Mouse (Mus musculus) midbrain, embryonic 15.5 days (tissue): ENCODE results near the gene Mfsd6. TPM values are rescaled to one million over a fixed set of nuclear protein-coding genes. Genes with fewer than 3 reads are reported as not detected.

Experiments
- ATAC-seq: fragments of 200-750 bp; cut with Nextera tagmentation; replicated peaks from 2 replicates; pipeline ENCODE4 v1.8.0; 2017; ENCODE audit warnings: moderate TSS enrichment
- H3K27ac ChIP-seq: fragments of 300-500 bp; sonication (generic); 2 replicates; pipeline ENCODE4 v1.5.1; 2015; ENCODE audit warnings: mild to moderate bottlenecking, inconsistent platforms
- H3K27me3 ChIP-seq: fragments of 300-500 bp; sonication (generic); replicated peaks from 2 replicates; pipeline ENCODE4 v1.6.1; 2015; ENCODE audit warnings: inconsistent platforms
- H3K36me3 ChIP-seq: fragments of 300-500 bp; sonication (generic); replicated peaks from 2 replicates; pipeline ENCODE4 v1.6.1; 2015; ENCODE audit warnings: inconsistent platforms
- H3K4me1 ChIP-seq: fragments of 300-500 bp; sonication (generic); 2 replicates; pipeline ENCODE4 v1.6.1; 2015; ENCODE audit warnings: inconsistent platforms
- H3K4me2 ChIP-seq: fragments of 300-500 bp; sonication (generic); 2 replicates; pipeline ENCODE4 v1.6.1; 2015; ENCODE audit warnings: inconsistent platforms, mild to moderate bottlenecking, moderate library complexity
- H3K4me3 ChIP-seq: fragments of 300-500 bp; sonication (generic); 2 replicates; pipeline ENCODE4 v1.5.1; 2015; ENCODE audit warnings: mild to moderate bottlenecking, inconsistent platforms
- H3K9ac ChIP-seq: fragments of 300-500 bp; sonication (generic); 2 replicates; pipeline ENCODE4 v1.6.1; 2015; ENCODE audit warnings: mild to moderate bottlenecking, inconsistent platforms
- H3K9me3 ChIP-seq: fragments of 300-500 bp; sonication (generic); 2 replicates; pipeline ENCODE4 v1.6.1; 2016; ENCODE audit warnings: inconsistent platforms
- WGBS: fragments of 180-500 bp; shearing (Covaris S2); methylation state at CpG from one replicate; pipeline ENCODE4 v1.1.7; 2015; ENCODE audit warnings: mixed read lengths; 5-methylcytosine and 5-hydroxymethylcytosine counted together
- polyA plus RNA-seq: library from polyadenylated mRNA; unstranded; fragments of >200 nt; fragmentation: Nextera tagmentation; extraction: Ambion mirVana; gene quantifications from 2 replicates; pipeline ENCODE4 v1.2.1, GENCODE M21; 2015

Gene Mfsd6
- polyA plus RNA-seq, 1 experiment from 2014 or later, result 11.6 TPM

- no peak overlapping the region for H3K9ac ChIP-seq
- H3K4me2 ChIP-seq, result no peak overlapping the region
- WGBS, result 83% methylated on average over 4 of the region's 4 CpGs
- no peak for ATAC-seq
- 0 out of 2 replicates have a peak, but pooled peaks cover 3% of the 10 kb centered on the region for H3K36me3 ChIP-seq
- H3K9me3 ChIP-seq, result no peaks in the 10 kb centered on the region
- H3K4me3 ChIP-seq, result no peak overlapping the region
- H3K27me3 ChIP-seq, result no peaks in the 10 kb centered on the region
- no peaks in the 10 kb centered on the region for H3K4me1 ChIP-seq
- no peak overlapping the region for H3K27ac ChIP-seq
Observed at GRCm38 (mm10) chr1:52655153-52655552, 72.1 kb downstream of the Mfsd6 start.

GRCm38 (mm10) chr1:52653366-52653765 lies 73.9 kb downstream of the Mfsd6 start:
- ATAC-seq, result no peak
- Histone ChIP-seq H3K36me3 (0 out of 2 replicates have a peak, but pooled peaks cover 3% of the 10 kb centered on the region), H3K4me1 (no peaks in the 10 kb centered on the region), H3K27me3 (no peaks in the 10 kb centered on the region), H3K9me3 (no peaks in the 10 kb centered on the region), H3K9ac (no peak overlapping the region), H3K4me3 (no peak overlapping the region), H3K27ac (no peak overlapping the region), H3K4me2 (no peak overlapping the region)
- WGBS, result 91% methylated on average over 1 of the region's 1 CpGs

- no peaks in the 10 kb centered on the region for H3K4me1 ChIP-seq
- no peak overlapping the region for H3K9ac ChIP-seq
- H3K4me3 ChIP-seq, result no peak overlapping the region
- H3K9me3 ChIP-seq, result no peaks in the 10 kb centered on the region
- no peak overlapping the region for H3K27ac ChIP-seq
- 84% methylated on average over 3 of the region's 3 CpGs for WGBS
- H3K36me3 ChIP-seq, result no peaks in the 10 kb centered on the region
- no peaks in the 10 kb centered on the region for H3K27me3 ChIP-seq
- H3K4me2 ChIP-seq, result no peak overlapping the region
- ATAC-seq, result no peak
Observed at GRCm38 (mm10) chr1:52652601-52653253, 74.5 kb downstream of the Mfsd6 start.

- H3K27ac ChIP-seq, result no peak overlapping the region
- H3K27me3 ChIP-seq, result no peaks in the 10 kb centered on the region
- H3K4me1 ChIP-seq, result no peaks in the 10 kb centered on the region
- no peak overlapping the region for H3K4me3 ChIP-seq
- H3K9me3 ChIP-seq, result no peaks in the 10 kb centered on the region
- H3K4me2 ChIP-seq, result no peak overlapping the region
- no peak for ATAC-seq
- no peak overlapping the region for H3K9ac ChIP-seq
- 89% methylated on average over 5 of the region's 5 CpGs for WGBS
- 0 out of 2 replicates have a peak, but pooled peaks cover 7% of the 10 kb centered on the region for H3K36me3 ChIP-seq
Observed at GRCm38 (mm10) chr1:52650066-52650465, 77.2 kb downstream of the Mfsd6 start.

GRCm38 (mm10) chr1:52648153-52649027 lies 78.9 kb downstream of the Mfsd6 start:
- no peak overlapping the region for H3K9ac ChIP-seq
- 81% methylated on average over 11 of the region's 11 CpGs for WGBS
- H3K36me3 ChIP-seq, result 0 out of 2 replicates have a peak, but pooled peaks cover 7% of the 10 kb centered on the region
- H3K27ac ChIP-seq, result no peak overlapping the region
- no peak overlapping the region for H3K4me2 ChIP-seq
- peak; percentile 91 for ATAC-seq
- H3K4me3 ChIP-seq, result no peak overlapping the region
- no peaks in the 10 kb centered on the region for H3K9me3 ChIP-seq
- H3K27me3 ChIP-seq, result no peaks in the 10 kb centered on the region
- no peaks in the 10 kb centered on the region for H3K4me1 ChIP-seq

- H3K36me3 ChIP-seq, result peaks cover 9% of the 10 kb centered on the region
- H3K9me3 ChIP-seq, result no peaks in the 10 kb centered on the region
- no peak overlapping the region for H3K4me3 ChIP-seq
- no peaks in the 10 kb centered on the region for H3K4me1 ChIP-seq
- H3K4me2 ChIP-seq, result no peak overlapping the region
- WGBS, result 96% methylated on average over 4 of the region's 4 CpGs
- H3K9ac ChIP-seq, result no peak overlapping the region
- no peaks in the 10 kb centered on the region for H3K27me3 ChIP-seq
- no peak overlapping the region for H3K27ac ChIP-seq
- no peak for ATAC-seq
Observed at GRCm38 (mm10) chr1:52640736-52641135, 86.5 kb downstream of the Mfsd6 start.

- no peaks in the 10 kb centered on the region for H3K4me1 ChIP-seq
- no peaks in the 10 kb centered on the region for H3K27me3 ChIP-seq
- no peak overlapping the region for H3K9ac ChIP-seq
- WGBS, result 89% methylated on average over 6 of the region's 6 CpGs
- H3K36me3 ChIP-seq, result peaks cover 9% of the 10 kb centered on the region
- no peak overlapping the region for H3K4me2 ChIP-seq
- H3K27ac ChIP-seq, result no peak overlapping the region
- H3K4me3 ChIP-seq, result no peak overlapping the region
- no peaks in the 10 kb centered on the region for H3K9me3 ChIP-seq
- ATAC-seq, result no peak
Observed at GRCm38 (mm10) chr1:52640266-52640665, 87.0 kb downstream of the Mfsd6 start.

GRCm38 (mm10) chr1:52639090-52639489 lies 88.2 kb downstream of the Mfsd6 start:
- H3K4me3 ChIP-seq, result no peak overlapping the region
- H3K4me2 ChIP-seq, result no peak overlapping the region
- H3K9ac ChIP-seq, result no peak overlapping the region
- no peak for ATAC-seq
- 97% methylated on average over 7 of the region's 7 CpGs for WGBS
- no peaks in the 10 kb centered on the region for H3K4me1 ChIP-seq
- no peaks in the 10 kb centered on the region for H3K27me3 ChIP-seq
- no peaks in the 10 kb centered on the region for H3K9me3 ChIP-seq
- no peak overlapping the region for H3K27ac ChIP-seq
- peaks cover 9% of the 10 kb centered on the region for H3K36me3 ChIP-seq

- Histone ChIP-seq H3K4me3 (no peak overlapping the region), H3K9me3 (no peaks in the 10 kb centered on the region)
- WGBS, result 90% methylated on average over 2 of the region's 2 CpGs
Observed at GRCm38 (mm10) chr1:52638101-52638500, 89.2 kb downstream of the Mfsd6 start.

GRCm38 (mm10) chr1:52635932-52636331 lies 91.3 kb downstream of the Mfsd6 start:
- Histone ChIP-seq H3K4me2 (no peak overlapping the region), H3K27me3 (no peaks in the 10 kb centered on the region), H3K27ac (no peak overlapping the region), H3K9me3 (no peaks in the 10 kb centered on the region), H3K4me1 (peaks cover 9% of the 10 kb centered on the region), H3K4me3 (no peak overlapping the region), H3K36me3 (peaks cover 9% of the 10 kb centered on the region), H3K9ac (no peak overlapping the region)
- ATAC-seq, result no peak
- 98% methylated on average over 3 of the region's 3 CpGs for WGBS

More at GRCm38 (mm10) chr1:52638101-52638500, 89.2 kb downstream of the Mfsd6 start:
- no peak for ATAC-seq
- Histone ChIP-seq H3K9ac (no peak overlapping the region), H3K4me1 (no peaks in the 10 kb centered on the region), H3K27ac (no peak overlapping the region), H3K27me3 (no peaks in the 10 kb centered on the region), H3K36me3 (peaks cover 9% of the 10 kb centered on the region), H3K4me2 (no peak overlapping the region)

- Histone ChIP-seq H3K27ac (no peak overlapping the region), H3K9ac (no peak overlapping the region), H3K4me3 (no peak overlapping the region), H3K27me3 (no peaks in the 10 kb centered on the region), H3K36me3 (peaks cover 3% of the 10 kb centered on the region; the same call in 1 of the 2 replicates), H3K4me2 (no peak overlapping the region), H3K4me1 (peaks cover 9% of the 10 kb centered on the region), H3K9me3 (no peaks in the 10 kb centered on the region)
- ATAC-seq, result no peak
- WGBS, result 84% methylated on average over 6 of the region's 6 CpGs
Observed at GRCm38 (mm10) chr1:52634251-52634650, 93.0 kb downstream of the Mfsd6 start.

GRCm38 (mm10) chr1:52631570-52631969 lies 95.7 kb downstream of the Mfsd6 start:
- peak; percentile 5; the same call in 1 of the 2 replicates for ATAC-seq
- H3K4me1 ChIP-seq, result peaks cover 9% of the 10 kb centered on the region
- peak overlapping the region; percentile 78; the same call in 1 of the 2 replicates for H3K9ac ChIP-seq
- H3K4me2 ChIP-seq, result peak overlapping the region; percentile 55
- H3K27ac ChIP-seq, result peak overlapping the region; percentile 90; the same call in 1 of the 2 replicates
- no peaks in the 10 kb centered on the region for H3K27me3 ChIP-seq
- no peaks in the 10 kb centered on the region for H3K9me3 ChIP-seq
- WGBS, result 66% methylated on average over 2 of the region's 2 CpGs
- H3K4me3 ChIP-seq, result peak overlapping the region; percentile 78
- no peaks in the 10 kb centered on the region for H3K36me3 ChIP-seq
